Mouse (Mus musculus): ENCODE results near the gene Elof1. TPM values are rescaled to one million over a fixed set of nuclear protein-coding genes. Genes with fewer than 3 reads are reported as not detected.

Gene Elof1
- polyA plus RNA-seq (2012; rRNA removed; ENCODE audit: low replicate concordance), result 118 and 169 TPM in 2 replicates

DNA sequence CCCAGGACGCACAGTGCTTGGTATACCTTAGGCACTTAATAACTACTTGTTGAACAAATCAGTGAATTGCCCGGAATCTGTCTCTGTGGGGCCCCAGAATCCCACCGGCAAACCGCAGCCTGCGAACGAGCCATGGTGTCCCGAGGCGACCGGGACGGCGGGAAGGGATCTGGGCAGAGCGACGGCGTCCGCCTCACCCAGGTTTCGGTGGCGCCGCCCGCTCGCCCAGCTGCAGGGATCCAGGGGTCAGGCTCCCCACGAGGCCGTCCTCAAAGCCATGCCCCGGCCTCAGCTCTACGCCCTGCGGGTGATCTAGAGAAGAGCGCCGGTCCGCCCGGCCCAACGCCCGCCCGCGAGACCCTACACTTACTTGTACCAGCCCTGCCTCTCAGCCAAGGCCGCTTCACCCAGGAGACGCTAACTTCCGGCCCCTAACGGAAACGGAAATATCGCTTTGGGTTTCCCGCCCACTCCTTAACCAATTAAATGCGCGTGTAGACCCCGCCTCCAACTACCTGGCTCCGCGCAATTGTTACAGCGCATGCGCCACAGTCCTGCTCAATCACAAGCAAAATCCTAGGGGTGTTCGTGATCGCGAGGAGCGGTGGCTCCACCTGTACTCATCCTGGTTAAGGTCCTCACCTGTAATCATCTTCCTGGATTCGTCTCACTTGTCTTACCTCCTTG lies at the start of gene Elof1:
TSS of gene Elof1 (minus strand) at position 433 of the 687 bp plus-strand sequence.

GRCm38 (mm10) chr9:22156497-22157245 lies 39.7 kb upstream of the Elof1 start, which contains the start of gene Pigyl:
TSS of gene Pigyl (plus strand) at chr9:22156846.

DNA sequence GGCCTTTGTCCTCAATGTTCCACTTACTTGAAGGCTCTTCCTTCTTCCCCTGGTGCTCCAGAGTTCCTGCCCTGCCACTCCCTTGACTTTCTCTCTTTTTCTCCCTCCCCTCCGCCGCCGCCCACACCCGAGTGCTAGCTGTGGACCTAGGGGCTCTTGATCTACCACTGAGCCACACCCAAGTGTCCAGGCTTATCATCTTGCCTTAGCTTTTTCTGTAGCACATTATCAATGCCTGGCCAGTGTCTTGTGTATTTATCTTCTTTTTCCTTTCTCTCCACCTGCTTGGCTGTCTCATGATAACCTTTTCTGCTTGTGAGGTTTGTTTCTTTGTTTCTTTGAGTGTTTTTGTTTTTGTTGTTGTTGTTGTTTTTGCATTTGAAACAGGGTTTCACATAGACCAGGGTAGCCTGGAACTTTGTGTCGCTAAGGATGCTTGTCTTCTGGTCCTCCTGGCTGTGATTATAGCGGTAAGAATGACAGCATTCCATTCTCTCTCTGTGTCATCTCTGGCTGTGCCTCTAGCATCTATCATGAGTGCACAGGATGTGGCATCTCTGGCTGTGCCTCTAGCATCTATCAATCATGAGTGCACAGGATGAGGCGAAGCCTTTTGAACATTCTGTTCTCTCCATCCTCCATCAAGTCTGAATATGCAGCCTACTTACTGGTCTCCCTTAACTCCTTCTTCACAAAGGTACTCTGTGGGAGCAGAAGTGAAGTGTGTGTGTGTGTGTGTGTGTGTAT lies 18.8 kb upstream of the Elof1 start, which contains the start of gene Acp5:
TSS of gene Acp5 (minus strand) at position 68 of the 747 bp plus-strand sequence.

GRCm38 (mm10) chr9:22098993-22099696 lies 17.8 kb downstream of the Elof1 start, which contains the start of gene Cnn1:
TSS of gene Cnn1 (plus strand) at chr9:22099216.

DNA sequence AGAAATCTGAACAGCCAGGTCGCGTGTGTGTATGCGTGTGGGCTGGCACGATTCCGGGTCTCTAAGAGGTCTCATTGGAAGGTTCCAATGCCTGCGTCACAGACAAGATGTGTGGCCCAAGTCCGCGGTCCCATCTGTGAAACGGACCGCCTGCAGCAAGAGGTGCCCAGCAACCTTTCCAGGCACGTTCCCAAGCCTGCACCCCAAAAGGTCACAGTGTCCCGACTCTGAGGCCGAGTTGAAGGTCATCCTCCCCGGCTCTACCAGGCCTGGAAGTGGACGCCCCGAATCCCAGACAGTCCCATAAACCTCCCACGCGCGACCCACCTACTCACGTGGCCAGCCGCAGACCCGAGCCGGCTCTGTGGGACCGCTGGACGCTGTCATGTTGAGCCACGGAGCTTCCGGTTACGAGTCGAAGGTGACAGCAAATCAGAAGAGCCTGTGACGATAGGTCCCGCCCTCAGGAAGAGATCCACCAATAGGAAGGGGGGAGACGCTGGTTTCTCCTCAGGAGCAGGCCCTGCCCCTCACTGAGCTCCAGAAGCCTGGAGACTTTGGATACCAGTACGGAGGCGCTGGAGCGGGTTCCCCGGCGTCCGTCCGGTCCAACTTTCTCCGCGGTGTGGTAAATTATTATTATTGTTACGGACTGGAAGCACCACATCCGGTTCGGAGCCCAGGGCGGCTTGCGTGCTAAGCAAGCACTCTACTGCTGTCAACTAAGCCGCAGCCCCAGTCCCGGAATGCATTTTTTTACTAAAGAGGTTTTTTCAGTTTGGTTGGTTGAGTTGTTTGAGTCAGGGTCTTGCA lies 31.7 kb downstream of the Elof1 start, which contains the start of gene Ecsit:
TSS of gene Ecsit (minus strand) at position 417 of the 813 bp plus-strand sequence.

GRCm38 (mm10) chr9:22070791-22071573 lies 46.0 kb downstream of the Elof1 start, which contains the start of the genes Gm49318 and Zfp653:
TSS of gene Gm49318 (minus strand) at chr9:22071259.
TSS of gene Zfp653 (minus strand) at chr9:22071376.

Other genes with a start within 250 kb of the Elof1 start
- gene Rab3d, start 199.0 kb downstream of the Elof1 start, polyA plus RNA-seq (2012; rRNA removed; ENCODE audit: low replicate concordance), result 32.5 and 58.0 TPM in 2 replicates
- gene Ccdc159, start 189.7 kb downstream of the Elof1 start, polyA plus RNA-seq (2012; rRNA removed; ENCODE audit: low replicate concordance), result 0.63 and 2.5 TPM in 2 replicates
- 191 and 195 TPM in 2 replicates for gene Tmem205, start 189.6 kb downstream of the Elof1 start, polyA plus RNA-seq (2012; rRNA removed; ENCODE audit: low replicate concordance)
- 6.9 and 11.4 TPM in 2 replicates for gene Plppr2, start 180.1 kb downstream of the Elof1 start, polyA plus RNA-seq (2012; rRNA removed; ENCODE audit: low replicate concordance)
- gene Swsap1, start 161.4 kb downstream of the Elof1 start, polyA plus RNA-seq (2012; rRNA removed; ENCODE audit: low replicate concordance), result 5.6 and 8.0 TPM in 2 replicates
- 2.4 and 3.9 TPM in 2 replicates for gene Epor, start 153.7 kb downstream of the Elof1 start, polyA plus RNA-seq (2012; rRNA removed; ENCODE audit: low replicate concordance)
- 2.9 and 12.6 TPM in 2 replicates for gene Rgl3, start 127.7 kb downstream of the Elof1 start, polyA plus RNA-seq (2012; rRNA removed; ENCODE audit: low replicate concordance)
- 0.17 TPM in 1 of 2 replicates, not detected in the other for gene Ccdc151, start 114.5 kb downstream of the Elof1 start, polyA plus RNA-seq (2012; rRNA removed; ENCODE audit: low replicate concordance)
- gene Prkcsh, start 114.4 kb downstream of the Elof1 start, polyA plus RNA-seq (2012; rRNA removed; ENCODE audit: low replicate concordance), result 118 and 211 TPM in 2 replicates
- gene Elavl3, start 65.1 kb downstream of the Elof1 start, polyA plus RNA-seq (2012; rRNA removed; ENCODE audit: low replicate concordance), result 0.13 and 0.46 TPM in 2 replicates
- gene Gm49318, start 45.9 kb downstream of the Elof1 start, polyA plus RNA-seq (2012; rRNA removed; ENCODE audit: low replicate concordance), result not detected in 2 replicates
- 8.8 and 9.9 TPM in 2 replicates for gene Zfp653, start 45.8 kb downstream of the Elof1 start, polyA plus RNA-seq (2012; rRNA removed; ENCODE audit: low replicate concordance)
- gene Ecsit, start 31.7 kb downstream of the Elof1 start, polyA plus RNA-seq (2012; rRNA removed; ENCODE audit: low replicate concordance), result 48.2 and 51.0 TPM in 2 replicates
- 144 and 245 TPM in 2 replicates for gene Cnn1, start 18.0 kb downstream of the Elof1 start, polyA plus RNA-seq (2012; rRNA removed; ENCODE audit: low replicate concordance)
- gene Acp5, start 18.5 kb upstream of the Elof1 start, polyA plus RNA-seq (2012; rRNA removed; ENCODE audit: low replicate concordance), result 197 and 274 TPM in 2 replicates
- 40.5 and 49.4 TPM in 2 replicates for gene Pigyl, start 39.7 kb upstream of the Elof1 start, polyA plus RNA-seq (2012; rRNA removed; ENCODE audit: low replicate concordance)
- not detected in 2 replicates for gene Zfp872, start 70.9 kb upstream of the Elof1 start, polyA plus RNA-seq (2012; rRNA removed; ENCODE audit: low replicate concordance)
- gene Zfp809, start 108.5 kb upstream of the Elof1 start, polyA plus RNA-seq (2012; rRNA removed; ENCODE audit: low replicate concordance), result 3.2 and 8.3 TPM in 2 replicates
- gene Zfp599, start 142.7 kb upstream of the Elof1 start, polyA plus RNA-seq (2012; rRNA removed; ENCODE audit: low replicate concordance), result 0.05 TPM in 1 of 2 replicates, not detected in the other
- gene Zfp810, start 190.5 kb upstream of the Elof1 start, polyA plus RNA-seq (2012; rRNA removed; ENCODE audit: low replicate concordance), result 1.0 and 1.6 TPM in 2 replicates